ENCODE assay signal across 8 mouse cellular contexts in genomic region chr16:33380882-33381613, GRCm38 (mm10). TPM values are rescaled to one million over a fixed set of nuclear protein-coding genes. Genes with fewer than 3 reads are reported as not detected.
DNase-seq lines count a peak whose midpoint lies in the region; ATAC-seq and TF ChIP-seq lines count a peak whose summit lies in the region.

No protein-coding gene starts in this region.

- H3K36me3 ChIP-seq in E14TG2a.4 (ENCODE audit: insufficient read depth, low read length) = peaks cover 17% of the 10 kb centered on the region
- peaks cover 3% of the 10 kb centered on the region; the same call in 1 of the 2 replicates for H3K36me3 ChIP-seq in heart, embryonic 12.5 days
- H3K36me3 ChIP-seq in lung, embryonic 14.5 days (ENCODE audit: insufficient read depth) = no peaks in the 10 kb centered on the region

- peak overlapping the region; percentile 90 for H3K4me3 ChIP-seq in E14TG2a.4 (replicated peaks; ENCODE audit: low read length)
- H3K4me3 ChIP-seq in bone marrow macrophage, adult 2 months (ENCODE audit: insufficient read depth, low read length) = peak overlapping the region; percentile 88
- peak overlapping the region; percentile 90 for H3K4me3 ChIP-seq in embryonic fibroblast, embryonic 13.5 days (ENCODE audit: insufficient read depth, low read length)
- peak overlapping the region; percentile 93 for H3K4me3 ChIP-seq in heart, embryonic 12.5 days
- H3K4me3 ChIP-seq in lung, embryonic 14.5 days (ENCODE audit: low read depth, low read length) = peak overlapping the region; percentile 95

- peak; percentile 30 to 51 for DNase-seq in kidney, postnatal 25 days
- peak; percentile 59 for DNase-seq in lung, embryonic 14.5 days
- peak; percentile 24 for DNase-seq in ovary, postnatal 14 days (ENCODE audit: low spot score)
- DNase-seq in thymus, postnatal 10 days (ENCODE audit: low spot score in 2 of 2) = peak; percentile 50

- H3K27me3 ChIP-seq in E14TG2a.4 (ENCODE audit: insufficient read depth, low read length) = no peaks in the 10 kb centered on the region
- H3K27me3 ChIP-seq in heart, embryonic 12.5 days (replicated peaks) = no peaks in the 10 kb centered on the region
- H3K27me3 ChIP-seq in lung, embryonic 14.5 days (ENCODE audit: insufficient read depth, low read length) = no peaks in the 10 kb centered on the region

- H3K27ac ChIP-seq in bone marrow macrophage, adult 2 months (ENCODE audit: insufficient read depth, low read depth, low read length) = peak overlapping the region; percentile 55
- H3K27ac ChIP-seq in embryonic fibroblast, embryonic 13.5 days (ENCODE audit: insufficient read depth, low read length) = peak overlapping the region; percentile 72
- peak overlapping the region; percentile 89 for H3K27ac ChIP-seq in heart, embryonic 12.5 days (ENCODE audit: poor library complexity, severe bottlenecking)
- peak overlapping the region; percentile 93 for H3K27ac ChIP-seq in lung, embryonic 14.5 days (ENCODE audit: low read depth)

- peak overlapping the region; percentile 93 for H3K4me2 ChIP-seq in heart, embryonic 12.5 days
- peak overlapping the region; percentile 91 for H3K4me2 ChIP-seq in lung, embryonic 14.5 days

- peak overlapping the region; percentile 97 for H3K9ac ChIP-seq in heart, embryonic 12.5 days
- peak overlapping the region; percentile 98 for H3K9ac ChIP-seq in lung, embryonic 14.5 days

- peak; percentile 83 for ATAC-seq in heart, embryonic 12.5 days (ENCODE audit: insufficient number of reproducible peaks, low FRiP score)
- peak; percentile 82 for ATAC-seq in lung, embryonic 14.5 days (ENCODE audit: insufficient read depth)

- peaks cover 56% of the 10 kb centered on the region for H3K4me1 ChIP-seq in E14TG2a.4 (replicated peaks; ENCODE audit: low read depth, low read length)
- H3K4me1 ChIP-seq in bone marrow macrophage, adult 2 months (ENCODE audit: control insufficient read depth, insufficient read depth, low read length) = peaks cover 18% of the 10 kb centered on the region
- peaks cover 3% of the 10 kb centered on the region; the same call in 1 of the 2 replicates for H3K4me1 ChIP-seq in embryonic fibroblast, embryonic 13.5 days (ENCODE audit: control insufficient read depth, insufficient read depth, low read length)
- H3K4me1 ChIP-seq in heart, embryonic 12.5 days (replicated peaks) = peaks cover 22% of the 10 kb centered on the region
- 0 out of 2 replicates have a peak, but pooled peaks cover 4% of the 10 kb centered on the region for H3K4me1 ChIP-seq in lung, embryonic 14.5 days (ENCODE audit: insufficient read depth)

- no peak for TF ChIP-seq CTCF in E14TG2a.4 (conservative IDR thresholded peaks at IDR 0.05; ENCODE audit: low read length)
- TF ChIP-seq CTCF in bone marrow macrophage, adult 2 months (IDR thresholded peaks at IDR 0.05; ENCODE audit: low read depth, low read length) = no peak
- TF ChIP-seq CTCF in embryonic fibroblast, embryonic 13.5 days (IDR thresholded peaks at IDR 0.05; ENCODE audit: borderline replicate concordance, insufficient read depth, low read length) = no peak
- TF ChIP-seq CTCF in lung, embryonic 14.5 days (IDR thresholded peaks at IDR 0.05; ENCODE audit: low read depth) = no peak

- no peaks in the 10 kb centered on the region; the same call in 1 of the 2 replicates for H3K9me3 ChIP-seq in E14TG2a.4 (ENCODE audit: low read length)
- H3K9me3 ChIP-seq in heart, embryonic 12.5 days (replicated peaks) = no peaks in the 10 kb centered on the region
- H3K9me3 ChIP-seq in lung, embryonic 14.5 days (ENCODE audit: low read depth, low read length) = no peaks in the 10 kb centered on the region

- no peak for TF ChIP-seq POLR2A in bone marrow macrophage, adult 2 months (IDR thresholded peaks at IDR 0.05; ENCODE audit: borderline replicate concordance, low read depth, low read length)
- TF ChIP-seq POLR2A in embryonic fibroblast, embryonic 13.5 days (IDR thresholded peaks at IDR 0.05; ENCODE audit: low read depth, low read length) = peak; percentile 42

- under 1% methylated on average over 63 of the region's 80 CpGs for WGBS in heart, embryonic 12.5 days
- under 1% methylated on average over 60 of the region's 80 CpGs for WGBS in lung, embryonic 14.5 days

RNA-seq across cellular contexts. Expression of gene Zfp148, which starts 0.4 kb away (rescaled TPM):
- polyA plus RNA-seq in bone marrow macrophage, adult 2 months (2012; ENCODE audit: insufficient read depth, insufficient read length, missing spikeins) = 31.9 and 34.3 TPM in 2 replicates
- 65.7 and 80.8 TPM in 2 replicates for polyA plus RNA-seq in embryonic fibroblast, embryonic 13.5 days (2011; ENCODE audit: insufficient read length, low read depth, missing spikeins)
- polyA plus RNA-seq in heart, embryonic 12.5 days (2016; fragmentation: Nextera tagmentation; extraction: Ambion mirVana) = 46.5 and 48.4 TPM in 2 replicates
- polyA plus RNA-seq in lung, embryonic 14.5 days (2014; fragmentation: Nextera tagmentation; extraction: Ambion mirVana) = 50.3 and 55.5 TPM in 2 replicates

Comparison
In these comparisons a context has a peak if more than half of its experiments do, and no peak if none do; other contexts are left out.
1. Peak in every context shown above with its lines: DNase-seq, ATAC-seq, H3K4me3 ChIP-seq and H3K27ac ChIP-seq.